10 mouse cellular contexts compared by ENCODE assay signal in the genomic region with DNA sequence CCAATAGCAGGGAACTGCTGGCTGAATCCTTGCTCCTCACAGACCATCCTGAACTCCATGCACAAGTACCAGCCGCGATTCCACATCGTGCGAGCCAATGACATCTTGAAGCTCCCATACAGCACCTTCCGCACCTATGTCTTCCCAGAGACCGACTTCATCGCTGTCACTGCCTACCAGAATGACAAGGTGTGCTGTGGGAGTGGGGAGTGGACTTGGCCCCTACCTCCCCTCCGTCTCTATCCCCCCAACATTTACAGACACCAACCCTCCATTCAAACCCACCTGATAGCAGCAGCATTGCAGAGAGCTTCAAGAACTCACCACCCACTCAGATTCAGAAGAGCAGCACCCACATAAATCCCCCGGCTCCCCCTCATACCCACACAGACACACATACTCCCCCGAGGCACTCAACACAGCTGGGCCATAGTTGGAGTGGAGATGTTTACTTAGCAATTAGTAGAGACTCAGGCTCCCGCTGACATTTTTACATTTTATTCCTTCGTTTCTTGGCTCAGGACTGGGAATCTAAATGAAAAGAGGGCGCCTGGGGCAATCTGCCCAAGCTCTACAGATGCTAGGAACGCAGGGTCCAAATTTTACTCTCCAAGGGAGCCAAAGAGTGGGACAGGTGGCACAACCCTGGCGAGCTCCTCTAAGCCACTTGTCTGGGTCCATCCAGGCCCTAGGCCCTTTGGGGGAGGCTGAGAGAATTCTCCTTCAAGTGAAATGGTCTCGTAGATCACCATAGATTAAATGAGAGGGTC. TPM values are rescaled to one million over a fixed set of nuclear protein-coding genes. Genes with fewer than 3 reads are reported as not detected.
DNase-seq lines count a peak whose midpoint lies in the region; ATAC-seq and TF ChIP-seq lines count a peak whose summit lies in the region.
"Had no signal": no experiment of that assay in that cellular context is flagged by ENCODE, and none has a peak within 500 bp of the region (broad histone marks: within the 10 kb centered on the region; RNA-seq: fewer than 3 reads in every experiment).

No protein-coding gene starts in this region.

- WGBS in stomach, postnatal 0 days = 21% methylated on average over 16 of the region's 16 CpGs

- H3K9me3 ChIP-seq in stomach, postnatal 0 days (ENCODE audit: control insufficient read depth, low read length) = no peaks in the 10 kb centered on the region

- intact Hi-C loops in gastrocnemius, adult 2 months (cut with DNase I) = no loop called here

- no peak for ATAC-seq in stomach, postnatal 0 days (ENCODE audit: low FRiP score, low TSS enrichment)

- peak overlapping the region; percentile 83 for H3K9ac ChIP-seq in stomach, postnatal 0 days (ENCODE audit: low read length)

- no peak for TF ChIP-seq EP300 in stomach, postnatal 0 days (optimal IDR thresholded peaks at IDR 0.05)

- peaks cover 7% of the 10 kb centered on the region; the same call in 1 of the 2 replicates for H3K36me3 ChIP-seq in stomach, postnatal 0 days (ENCODE audit: control insufficient read depth, insufficient read depth, low read length)

- 0 out of 2 replicates have a peak, but pooled peaks cover 5% of the 10 kb centered on the region for H3K4me1 ChIP-seq in stomach, postnatal 0 days (replicated peaks; ENCODE audit: control insufficient read depth, insufficient read depth)

- peak overlapping the region; percentile 70 for H3K4me3 ChIP-seq in gastrocnemius, adult 2 months
- H3K4me3 ChIP-seq in stomach, postnatal 0 days (ENCODE audit: low read depth, low read length) = peak overlapping the region; percentile 60

- DNase-seq in gastrocnemius, adult 2 months = no peak
- DNase-seq in gastrocnemius, adult 8-10 months (ENCODE audit: low spot score in 2 of 2) = no peak
- DNase-seq in urinary bladder, adult 2 months (ENCODE audit: low spot score) = peak; percentile 30
- no peak for DNase-seq in urinary bladder, postnatal 10 days (ENCODE audit: low spot score)
- peak; percentile 33 for DNase-seq in kidney, postnatal 14 days
- no peak for DNase-seq in stomach, postnatal 0 days (ENCODE audit: low spot score)
- no peak for DNase-seq in thymus, postnatal 25 days
- DNase-seq in yolk sac, embryonic 10.5 days (ENCODE audit: low spot score) = no peak

- peaks cover 5% of the 10 kb centered on the region; the same call in 1 of the 2 replicates for H3K27me3 ChIP-seq in stomach, postnatal 0 days (ENCODE audit: control insufficient read depth, insufficient read depth, low read length)

- no peak for TF ChIP-seq CTCF in gastrocnemius, adult 2 months (IDR thresholded peaks at IDR 0.05)
- no peak for TF ChIP-seq CTCF in stomach, postnatal 0 days (IDR thresholded peaks at IDR 0.05; ENCODE audit: low read depth)

- H3K27ac ChIP-seq in gastrocnemius, adult 2 months = peak overlapping the region; percentile 77
- H3K27ac ChIP-seq in stomach, postnatal 0 days (replicated peaks) = peak overlapping the region; percentile 63

- peak overlapping the region; percentile 76 for H3K4me2 ChIP-seq in stomach, postnatal 0 days (replicated peaks; ENCODE audit: low read depth)

RNA-seq across cellular contexts. Expression of a gene that starts 3.6 kb away (rescaled TPM):
- 1 to 10 TPM; 1.7 to 3.6 TPM for total RNA-seq in gastrocnemius, adult 2 months (2021)
- total RNA-seq in gastrocnemius, adult 8-10 months (2022) = 1 to 10 TPM in 3 of 4 experiments, under 1 TPM in 1; 0.68 to 2.7 (median 1.7) TPM
- polyA plus RNA-seq in urinary bladder, adult 2 months (2012; rRNA removed) = 130 and 133 TPM in 2 replicates
- polyA plus RNA-seq in stomach, postnatal 0 days (2015; fragmentation: Nextera tagmentation; extraction: Ambion mirVana) = 5.2 and 6.9 TPM in 2 replicates

RNA-seq across cellular contexts. Expression of a gene that starts 14.2 kb away (rescaled TPM):
- total RNA-seq in gastrocnemius, adult 2 months (2021) = not detected
- not detected for total RNA-seq in gastrocnemius, adult 8-10 months (2022)
- polyA plus RNA-seq in urinary bladder, adult 2 months (2012; rRNA removed) = not detected in 2 replicates
- polyA plus RNA-seq in stomach, postnatal 0 days (2015; fragmentation: Nextera tagmentation; extraction: Ambion mirVana) = 0.18 TPM in 1 of 2 replicates, not detected in the other
- total RNA-seq: adrenal gland, postnatal 36 days; left cerebral cortex, postnatal 10 days had no signal

RNA-seq across cellular contexts. Expression of a gene that starts 50.3 kb away (rescaled TPM):
- total RNA-seq in gastrocnemius, adult 2 months (2021) = 1 to 10 TPM in 1 of 2 experiments, under 1 TPM in 1; 0.87 to 1.8 TPM
- total RNA-seq in gastrocnemius, adult 8-10 months (2022) = 1 to 10 TPM in 2 of 4 experiments, under 1 TPM in 2; 0.89 to 1.3 (median 0.95) TPM
- polyA plus RNA-seq in urinary bladder, adult 2 months (2012; rRNA removed) = 17.1 and 23.1 TPM in 2 replicates
- 0.04 and 0.05 TPM in 2 replicates for polyA plus RNA-seq in stomach, postnatal 0 days (2015; fragmentation: Nextera tagmentation; extraction: Ambion mirVana)
- total RNA-seq: adrenal gland, postnatal 36 days had no signal

Comparison
In these comparisons a context has a peak if more than half of its experiments do, and no peak if none do; other contexts are left out.
1. DNase-seq: peak in urinary bladder, adult 2 months (single experiment) and kidney, postnatal 14 days (single experiment); none in gastrocnemius, adult 2 months (single experiment), gastrocnemius, adult 8-10 months (0 of 2), urinary bladder, postnatal 10 days (single experiment), stomach, postnatal 0 days (single experiment), thymus, postnatal 25 days (single experiment) and yolk sac, embryonic 10.5 days (single experiment).